Mouse (Mus musculus) left cerebral cortex, postnatal 14 days (tissue): Measurements from ENCODE around the gene Hand1. TPM values are rescaled to one million over a fixed set of nuclear protein-coding genes. Genes with fewer than 3 reads are reported as not detected.
"Not testable (repeated sequence)": the region's sequence is repeated elsewhere in the genome, so short reads cannot be mapped to it uniquely, and the experiment has no call there.

Source experiments
- DNase-seq, 2 experiments: peaks; one replicate each; pipeline ENCODE4 v3.0.0; 2021 to 2022; ENCODE audit warnings: low spot score in 2 of 2, mixed read lengths in 1 of 2
- intact Hi-C: fragments of 180-260 bp; cut with DNase I; formaldehyde crosslinking; loops from one replicate; pipeline ENCODE4 v1.15.1; 2025
- long read RNA-seq, 2 experiments: library from polyadenylated mRNA; stranded (forward); transcript quantifications; one replicate each; pipeline ENCODE4 v2.0.0; 2021
- total RNA-seq, 2 experiments: library from RNA; stranded (reverse); gene quantifications; 2 replicates each; pipeline ENCODE4 v1.2.3; 2021

The Hand1 gene
- not detected for total RNA-seq
- long read RNA-seq, experiment 1: 0 reads
- long read RNA-seq, experiment 2: 0 reads

GRCm38 (mm10) chr11:57832552-57833201 lies at the start of gene Hand1:
Gene Hand1 (minus strand): TSS chr11:57832818.
- DNase-seq: no peak

GRCm38 (mm10) chr11:57876157-57876556 lies 43.5 kb upstream of the Hand1 start:
- intact Hi-C loops: no loop called here
- DNase-seq: no peak

More at GRCm38 (mm10) chr11:57832552-57833201, at the start of gene Hand1:
- intact Hi-C loops: no loop called here

GRCm38 (mm10) chr11:57873014-57873413 lies 40.4 kb upstream of the Hand1 start:
- intact Hi-C loops: no loop called here

GRCm38 (mm10) chr11:57868753-57869460 lies 36.3 kb upstream of the Hand1 start:
- intact Hi-C loops: loop anchor here (2.0 kb wide), 1 partner anchor 66 kb away; no protein-coding TSS in a partner anchor
- DNase-seq: peak in 1 of 2 experiments; percentile 24

More at GRCm38 (mm10) chr11:57873014-57873413, 40.4 kb upstream of the Hand1 start:
- no peak for DNase-seq

GRCm38 (mm10) chr11:57866466-57866865 lies 33.8 kb upstream of the Hand1 start:
- intact Hi-C loops: no loop called here

GRCm38 (mm10) chr11:57864577-57864976 lies 32.0 kb upstream of the Hand1 start:
- intact Hi-C loops: no loop called here
- no peak for DNase-seq

More at GRCm38 (mm10) chr11:57866466-57866865, 33.8 kb upstream of the Hand1 start:
- no peak for DNase-seq

GRCm38 (mm10) chr11:57862088-57862487 lies 29.5 kb upstream of the Hand1 start:
- no peak for DNase-seq
- intact Hi-C loops: no loop called here

GRCm38 (mm10) chr11:57857709-57858108 lies 25.1 kb upstream of the Hand1 start:
- no peak for DNase-seq
- intact Hi-C loops: no loop called here

GRCm38 (mm10) chr11:57853571-57853970 lies 21.0 kb upstream of the Hand1 start:
- intact Hi-C loops: no loop called here
- DNase-seq: no peak

- DNase-seq: no peak
- intact Hi-C loops: no loop called here
Measured at GRCm38 (mm10) chr11:57850931-57851330, 18.3 kb upstream of the Hand1 start.

- intact Hi-C loops: no loop called here
Measured at GRCm38 (mm10) chr11:57850298-57850697, 17.7 kb upstream of the Hand1 start.

GRCm38 (mm10) chr11:57847396-57847795 lies 14.8 kb upstream of the Hand1 start:
- DNase-seq: no peak
- intact Hi-C loops: no loop called here

More at GRCm38 (mm10) chr11:57850298-57850697, 17.7 kb upstream of the Hand1 start:
- no peak for DNase-seq

- intact Hi-C loops, DNase-seq: not testable (repeated sequence)
Measured at GRCm38 (mm10) chr11:57846421-57847363, 14.1 kb upstream of the Hand1 start.

- DNase-seq: no peak
- intact Hi-C loops: no loop called here
Measured at GRCm38 (mm10) chr11:57841391-57841790, 8.8 kb upstream of the Hand1 start.

GRCm38 (mm10) chr11:57840986-57841385 lies 8.4 kb upstream of the Hand1 start:
- no peak for DNase-seq
- intact Hi-C loops: no loop called here

GRCm38 (mm10) chr11:57837861-57838680 lies 5.5 kb upstream of the Hand1 start:
- no peak for DNase-seq
- intact Hi-C loops: no loop called here

GRCm38 (mm10) chr11:57836872-57837680 lies 4.5 kb upstream of the Hand1 start:
- DNase-seq: no peak
- intact Hi-C loops: no loop called here

GRCm38 (mm10) chr11:57836401-57836800 lies 3.8 kb upstream of the Hand1 start:
- intact Hi-C loops: no loop called here
- no peak for DNase-seq
